Mouse (Mus musculus) CH12.LX (cell line): ENCODE results near the gene Gm20388. TPM values are rescaled to one million over a fixed set of nuclear protein-coding genes. Genes with fewer than 3 reads are reported as not detected.
A peak's percentile ranks its signal among the peaks of the same experiment; 100 is the strongest.

Experiments used
- DNase-seq: peaks from one replicate; pipeline ENCODE4 v3.0.0-alpha.2; 2013; ENCODE audit errors: extremely low read depth
- H3K27ac ChIP-seq: 2 replicates; pipeline ENCODE4 v1.5.1; 2012; ENCODE audit warnings: low read depth, mild to moderate bottlenecking, control low read depth, moderate library complexity; ENCODE audit not compliant: insufficient read depth
- H3K27me3 ChIP-seq: replicated peaks from 2 replicates; pipeline ENCODE3; 2012; ENCODE audit warnings: inconsistent platforms
- H3K36me3 ChIP-seq, 2 experiments: replicated peaks in 1 of 2; 2 replicates each; pipeline versions ENCODE3 to v1.6.1; 2012; ENCODE audit warnings: inconsistent platforms in 1 of 2, low read length in 1 of 2, mild to moderate bottlenecking in 1 of 2, mixed read lengths in 1 of 2, moderate library complexity in 1 of 2; ENCODE audit not compliant: control insufficient read depth in 1 of 2, insufficient read depth in 1 of 2
- H3K4me1 ChIP-seq, 2 experiments: 2 replicates each; pipeline ENCODE4 v1.6.1; 2012; ENCODE audit warnings: inconsistent platforms in 1 of 2, moderate library complexity in 1 of 2; ENCODE audit not compliant: insufficient read depth in 2 of 2, control insufficient read depth in 1 of 2
- H3K4me2 ChIP-seq: 2 replicates; pipeline ENCODE4 v1.6.1; 2012; ENCODE audit warnings: low read depth, mild to moderate bottlenecking, control low read depth; ENCODE audit not compliant: poor library complexity, insufficient read depth, severe bottlenecking
- H3K4me3 ChIP-seq, 3 experiments: fragments of 150-350 bp in 1 of 3; sonication (generic) in 1 of 3; replicated peaks in 1 of 3; 2 replicates each; pipeline versions ENCODE3 to v1.5.1; 2011 to 2012; ENCODE audit warnings: low read depth in 2 of 3, low read length in 2 of 3, mild to moderate bottlenecking in 2 of 3, moderate library complexity in 2 of 3, control low read depth in 1 of 3, improper control_type of control experiment in 1 of 3, inconsistent platforms in 1 of 3, mixed read lengths in 1 of 3; ENCODE audit not compliant: poor library complexity in 1 of 3
- H3K79me2 ChIP-seq: replicated peaks from 2 replicates; pipeline ENCODE4 v1.6.1; 2012; ENCODE audit warnings: mild to moderate bottlenecking, moderate library complexity; ENCODE audit not compliant: control insufficient read depth, poor library complexity, insufficient read depth, severe bottlenecking; ENCODE audit errors: extremely low read depth
- H3K9ac ChIP-seq: 2 replicates; pipeline ENCODE4 v1.6.1; 2012; ENCODE audit warnings: low read depth, mild to moderate bottlenecking, control low read depth, moderate library complexity; ENCODE audit not compliant: insufficient read depth
- H3K9me3 ChIP-seq: replicated peaks from 2 replicates; pipeline ENCODE3; 2012; ENCODE audit warnings: low read length, inconsistent platforms, mixed read lengths
- BHLHE40 ChIP-seq: IDR thresholded peaks from 2 replicates; pipeline ENCODE4 v1.6.1; 2011; ENCODE audit warnings: mild to moderate bottlenecking, low read depth, low read length, improper control_type of control experiment
- CHD2 ChIP-seq: IDR thresholded peaks from 2 replicates; pipeline ENCODE4 v1.6.1; 2011; ENCODE audit warnings: low read length, improper control_type of control experiment
- CTCF ChIP-seq, 2 experiments: IDR thresholded peaks in 1 of 2; conservative IDR thresholded peaks in 1 of 2; 2 replicates each; pipeline ENCODE4 v1.5.1; 2011 to 2012; ENCODE audit warnings: low read depth in 2 of 2, low read length in 2 of 2, improper control_type of control experiment in 1 of 2, inconsistent platforms in 1 of 2, mild to moderate bottlenecking in 1 of 2, moderate library complexity in 1 of 2
- ELF1 ChIP-seq: IDR thresholded peaks from 2 replicates; pipeline ENCODE4 v1.6.1; 2014; ENCODE audit warnings: low read depth, mild to moderate bottlenecking, inconsistent platforms, low read length, improper control_type of control experiment
- ETS1 ChIP-seq: conservative IDR thresholded peaks from 2 replicates; pipeline ENCODE4 v1.6.1; 2012; ENCODE audit warnings: low read depth, mild to moderate bottlenecking, inconsistent platforms, low read length, improper control_type of control experiment, moderate library complexity
- HCFC1 ChIP-seq: IDR thresholded peaks from 2 replicates; pipeline ENCODE4 v1.6.1; 2012; ENCODE audit warnings: low read depth, mild to moderate bottlenecking, inconsistent platforms, low read length, improper control_type of control experiment
- IRF4 ChIP-seq: IDR thresholded peaks from 2 replicates; pipeline ENCODE4 v1.6.1; 2014; ENCODE audit warnings: low read depth, mild to moderate bottlenecking, inconsistent platforms, low read length, improper control_type of control experiment
- JUND ChIP-seq: conservative IDR thresholded peaks from 2 replicates; pipeline ENCODE4 v1.6.1; 2011; ENCODE audit warnings: low read depth, low read length, improper control_type of control experiment
- KAT2A ChIP-seq: IDR thresholded peaks from 2 replicates; pipeline ENCODE4 v1.6.1; 2012; ENCODE audit warnings: low read length, improper control_type of control experiment, inconsistent platforms; ENCODE audit not compliant: insufficient replicate concordance
- MAFK ChIP-seq: IDR thresholded peaks from 2 replicates; pipeline ENCODE4 v1.6.1; 2011; ENCODE audit warnings: low read length, improper control_type of control experiment; ENCODE audit not compliant: insufficient replicate concordance
- MAX ChIP-seq: IDR thresholded peaks from 2 replicates; pipeline ENCODE4 v1.6.1; 2011; ENCODE audit warnings: low read length, improper control_type of control experiment
- MAZ ChIP-seq: IDR thresholded peaks from 2 replicates; pipeline ENCODE4 v1.6.1; 2012; ENCODE audit warnings: low read depth, mild to moderate bottlenecking, inconsistent platforms, low read length, improper control_type of control experiment, moderate library complexity
- MXI1 ChIP-seq: IDR thresholded peaks from 2 replicates; pipeline ENCODE4 v1.6.1; 2011; ENCODE audit warnings: mild to moderate bottlenecking, low read depth, low read length, improper control_type of control experiment
- NELFE ChIP-seq: IDR thresholded peaks from 2 replicates; pipeline ENCODE4 v1.6.1; 2011; ENCODE audit warnings: low read depth, low read length, improper control_type of control experiment
- NRF1 ChIP-seq: IDR thresholded peaks from 2 replicates; pipeline ENCODE4 v1.6.1; 2014; ENCODE audit warnings: low read depth, mild to moderate bottlenecking, inconsistent platforms, low read length, improper control_type of control experiment, moderate library complexity
- PAX5 ChIP-seq: IDR thresholded peaks from 2 replicates; pipeline ENCODE4 v1.6.1; 2012; ENCODE audit warnings: low read length, inconsistent platforms, mixed read lengths
- POLR2A ChIP-seq: IDR thresholded peaks from 2 replicates; pipeline ENCODE4 v1.6.1; 2011; ENCODE audit warnings: low read depth, mild to moderate bottlenecking, improper control_type of control experiment, low read length
- POLR2AphosphoS2 ChIP-seq: IDR thresholded peaks from 2 replicates; pipeline ENCODE4 v1.6.1; 2011; ENCODE audit warnings: low read depth, low read length, improper control_type of control experiment
- TBP ChIP-seq: conservative IDR thresholded peaks from 2 replicates; pipeline ENCODE4 v1.6.1; 2011; ENCODE audit warnings: low read depth, low read length, improper control_type of control experiment
- TCF12 ChIP-seq: IDR thresholded peaks from 2 replicates; pipeline ENCODE4 v1.6.1; 2014; ENCODE audit warnings: low read depth, mild to moderate bottlenecking, inconsistent platforms, low read length, improper control_type of control experiment
- UBTF ChIP-seq: IDR thresholded peaks from 2 replicates; pipeline ENCODE4 v1.6.1; 2012; ENCODE audit warnings: low read depth, mild to moderate bottlenecking, inconsistent platforms, low read length, improper control_type of control experiment, moderate library complexity
- USF2 ChIP-seq: conservative IDR thresholded peaks from 2 replicates; pipeline ENCODE4 v1.6.1; 2011; ENCODE audit warnings: low read depth, low read length, improper control_type of control experiment
- ZC3H11A ChIP-seq: IDR thresholded peaks from 2 replicates; pipeline ENCODE4 v1.6.1; 2012; ENCODE audit warnings: low read depth, mild to moderate bottlenecking, inconsistent platforms, low read length, improper control_type of control experiment
- ZMIZ1 ChIP-seq: IDR thresholded peaks from 2 replicates; pipeline ENCODE4 v1.6.1; 2012; ENCODE audit warnings: low read depth, mild to moderate bottlenecking, inconsistent platforms, low read length, improper control_type of control experiment
- ZNF384 ChIP-seq: IDR thresholded peaks from 2 replicates; pipeline ENCODE4 v1.6.1; 2012; ENCODE audit warnings: low read depth, low read length, improper control_type of control experiment, inconsistent platforms
- dilution Hi-C: fragments of 300-500 bp; cut with MboI; formaldehyde crosslinking; loops from 2 replicates; pipeline ENCODE4 v1.14.3; 2020; ENCODE audit warnings: low sequenced_read_pairs; ENCODE audit not compliant: extremely low pct_unique_long_range_greater_than_20kb, extremely low pct_ligation_motif_present
- in situ Hi-C: fragments of 300-500 bp; cut with MboI; formaldehyde crosslinking; loops from 3 replicates; pipeline ENCODE4 v1.14.3; 2019; ENCODE audit warnings: low sequenced_read_pairs, low pct_ligation_motif_present, low pct_unique_long_range_greater_than_20kb, mixed read lengths
- polyA plus RNA-seq: library from polyadenylated mRNA; unstranded; fragments of >175 nt; gene quantifications from 2 replicates; pipeline ENCODE4 v1.2.1, GENCODE M21; 2012; ENCODE audit warnings: low read depth; ENCODE audit not compliant: insufficient read length
- total RNA-seq, 2 experiments: library from RNA; depleted of rRNA; stranded (reverse); fragments of 300-350 nt in 1 of 2; fragments of >200 nt in 1 of 2; gene quantifications; 2 replicates each; pipeline ENCODE4 v1.2.3; 2012 to 2014

Gene Gm20388
- total and polyA plus RNA-seq, 3 experiments, result 14.8 to 26.3 (median 22.2) TPM

GRCm38 (mm10) chr8:122058510-122058909 lies 2147.9 kb downstream of the Gm20388 start:
- TF ChIP-seq IRF4 (0 out of 2 replicates have a peak, but pooled peaks have one; percentile 22), CHD2 (no peak), MAZ (no peak), TCF12 (no peak), MAFK (no peak), PAX5 (no peak), KAT2A (no peak), BHLHE40 (peak; percentile 77), ELF1 (no peak), TBP (no peak), POLR2A (no peak), CTCF (conservative IDR thresholded peaks at IDR 0.05 in 1 of 2, IDR thresholded peaks at IDR 0.05 in 1 of 2; ENCODE audit: low read depth in 2 of 2, low read length in 2 of 2) (no peak), ZC3H11A (no peak), ZMIZ1 (no peak), ZNF384 (no peak), UBTF (no peak), HCFC1 (no peak), NELFE (no peak), ETS1 (0 out of 2 replicates have a peak, but pooled peaks have one; percentile 26), POLR2AphosphoS2 (no peak), USF2 (no peak), JUND (no peak), MAX (no peak), MXI1 (no peak), NRF1 (no peak)
- no peak overlapping the region for H3K9ac ChIP-seq
- no peaks in the 10 kb centered on the region for H3K79me2 ChIP-seq
- dilution Hi-C loops, result no loop called here
- H3K9me3 ChIP-seq, result no peaks in the 10 kb centered on the region
- no peak overlapping the region for H3K4me3 ChIP-seq
- H3K4me2 ChIP-seq, result no peak overlapping the region; the same call in 1 of the 2 replicates
- in situ Hi-C loops, result no loop called here
- H3K27me3 ChIP-seq, result peaks cover 30% of the 10 kb centered on the region
- no peak overlapping the region for H3K27ac ChIP-seq
- peaks cover 16 to 25% of the 10 kb centered on the region in 2 experiments for H3K4me1 ChIP-seq
- peak; percentile 37 for DNase-seq
- no peaks in the 10 kb centered on the region for H3K36me3 ChIP-seq
